In genomic region chr2:33645538-33646282, GRCm38 (mm10) we compare ENCODE assay signal across 19 mouse cellular contexts. TPM values are rescaled to one million over a fixed set of nuclear protein-coding genes. Genes with fewer than 3 reads are reported as not detected.
DNase-seq lines count a peak whose midpoint lies in the region; ATAC-seq lines count a peak whose summit lies in the region.
"Had no signal": no experiment of that assay in that cellular context is flagged by ENCODE, and none has a peak within 500 bp of the region (broad histone marks: within the 10 kb centered on the region; RNA-seq: fewer than 3 reads in every experiment).

No protein-coding gene starts in this region.

- no peaks in the 10 kb centered on the region for H3K9me3 ChIP-seq in limb, embryonic 10.5 days (replicated peaks)
- H3K9me3 ChIP-seq in neural tube, embryonic 12.5 days = no peaks in the 10 kb centered on the region
- H3K9me3 ChIP-seq: embryonic facial prominence, embryonic 15.5 days; liver, embryonic 15.5 days had no signal

- ATAC-seq in granulocyte monocyte progenitor cell, adult 5-6 weeks (replicated peaks; ENCODE audit: poor library complexity, severe bottlenecking) = peak; percentile 29; the same call in 1 of the 2 replicates
- no peak for ATAC-seq in neural tube, embryonic 12.5 days (ENCODE audit: low FRiP score, low read depth)
- ATAC-seq: activated CD4-positive, CD25-positive, alpha-beta regulatory T cell, adult 4 months; intestine, postnatal 0 days had no signal

- peaks cover 35% of the 10 kb centered on the region for H3K36me3 ChIP-seq in limb, embryonic 10.5 days
- no peaks in the 10 kb centered on the region for H3K36me3 ChIP-seq in neural tube, embryonic 12.5 days
- H3K36me3 ChIP-seq: embryonic facial prominence, embryonic 15.5 days; liver, embryonic 15.5 days had no signal

- no peak overlapping the region for H3K9ac ChIP-seq in neural tube, embryonic 12.5 days
- H3K9ac ChIP-seq: embryonic facial prominence, embryonic 15.5 days; liver, embryonic 15.5 days had no signal

- peaks cover 93% of the 10 kb centered on the region for H3K4me1 ChIP-seq in limb, embryonic 10.5 days
- H3K4me1 ChIP-seq in neural tube, embryonic 12.5 days = peaks cover 23% of the 10 kb centered on the region
- H3K4me1 ChIP-seq: liver, embryonic 15.5 days had no signal

- WGBS in limb, embryonic 10.5 days = 1% methylated on average over 15 of the region's 15 CpGs
- WGBS in neural tube, embryonic 12.5 days = 2% methylated on average over 15 of the region's 15 CpGs

- peaks cover 72% of the 10 kb centered on the region for H3K27me3 ChIP-seq in limb, embryonic 10.5 days (ENCODE audit: low read depth, poor library complexity, severe bottlenecking)
- H3K27me3 ChIP-seq in neural tube, embryonic 12.5 days (replicated peaks) = peaks cover 90% of the 10 kb centered on the region

- H3K27ac ChIP-seq in limb, embryonic 10.5 days = peak overlapping the region; percentile 93
- H3K27ac ChIP-seq in neural tube, embryonic 12.5 days = no peak overlapping the region
- H3K27ac ChIP-seq: embryonic facial prominence, embryonic 15.5 days; kidney, postnatal 0 days; liver, embryonic 15.5 days had no signal

- DNase-seq in MEL-GATA-1-ER (ENCODE audit: extremely low read depth, low read depth) = peak; percentile 25
- peak; percentile 58 for DNase-seq in limb, embryonic 10.5 days (ENCODE audit: low spot score)
- DNase-seq in urinary bladder, postnatal 25 days (ENCODE audit: low spot score) = no peak
- DNase-seq in c-Kit-positive CD71-positive TER-119-positive erythroid progenitor cells, embryonic 14.5 days (ENCODE audit: low spot score) = no peak
- no peak for DNase-seq in adrenal gland, postnatal 14 days
- DNase-seq: cerebellum, postnatal 14 days; gastrocnemius, postnatal 36 days; lung, postnatal 10 days; right cerebral cortex, adult 18-20 months; spleen, adult 18-20 months had no signal

- H3K4me3 ChIP-seq in limb, embryonic 10.5 days = peak overlapping the region; percentile 79
- peak overlapping the region; percentile 0; the same call in 1 of the 2 replicates for H3K4me3 ChIP-seq in neural tube, embryonic 12.5 days
- H3K4me3 ChIP-seq: embryonic facial prominence, embryonic 15.5 days; liver, embryonic 15.5 days; megakaryocyte, embryonic 14.5 days had no signal

- H3K4me2 ChIP-seq in neural tube, embryonic 12.5 days (replicated peaks) = peak overlapping the region; percentile 60
- H3K4me2 ChIP-seq: embryonic facial prominence, embryonic 15.5 days; heart, embryonic 11.5 days; liver, embryonic 15.5 days had no signal

RNA-seq across cellular contexts. Expression of gene Lmx1b, which starts 5.4 kb away (rescaled TPM):
- total RNA-seq in granulocyte monocyte progenitor cell, adult 5-6 weeks (2014; fragmentation: Nextera tagmentation) = not detected in 2 replicates
- total RNA-seq in granulocyte monocyte progenitor cell, adult 5-6 weeks (2017) = not detected in 2 replicates
- polyA plus RNA-seq in limb, embryonic 10.5 days (2016; fragmentation: Nextera tagmentation; extraction: Ambion mirVana) = 11.0 and 13.9 TPM in 2 replicates
- 4.6 and 4.7 TPM in 2 replicates for polyA plus RNA-seq in neural tube, embryonic 12.5 days (2016; fragmentation: Nextera tagmentation; extraction: Ambion mirVana)
- not detected in 2 replicates for total RNA-seq in adrenal gland, postnatal 14 days (2021)
- polyA plus RNA-seq: activated CD4-positive, CD25-positive, alpha-beta regulatory T cell, adult 4 months; intestine, postnatal 0 days; liver, embryonic 15.5 days had no signal

Comparison
In these comparisons a context has a peak if more than half of its experiments do, and no peak if none do; other contexts are left out.
1. DNase-seq: peak in MEL-GATA-1-ER (single experiment) and limb, embryonic 10.5 days (single experiment); none in urinary bladder, postnatal 25 days (single experiment), c-Kit-positive CD71-positive TER-119-positive erythroid progenitor cells, embryonic 14.5 days (single experiment) and adrenal gland, postnatal 14 days (single experiment).